Mouse (Mus musculus): Measurements from ENCODE around the gene Clcn2. TPM values are rescaled to one million over a fixed set of nuclear protein-coding genes. Genes with fewer than 3 reads are reported as not detected.

The Clcn2 gene
- polyA plus RNA-seq, 1 experiment from 2014 or later: 4.3 TPM

GRCm38 (mm10) chr16:20722736-20723135, 5.2 kb upstream of the Clcn2 start:
- WGBS: 52% methylated on average over 4 of the region's 4 CpGs
- Histone ChIP-seq H3K9ac (no peak overlapping the region), H3K4me2 (no peak overlapping the region), H3K4me1 (peaks cover 7% of the 10 kb centered on the region), H3K27me3 (replicated peaks) (peaks cover 12% of the 10 kb centered on the region; the same call in 1 of the 2 replicates), H3K27ac (replicated peaks) (no peak overlapping the region), H3K9me3 (no peaks in the 10 kb centered on the region), H3K36me3 (peaks cover 32% of the 10 kb centered on the region), H3K4me3 (no peak overlapping the region)
- ATAC-seq (ENCODE audit: extremely low read depth, insufficient number of reproducible peaks, low FRiP score, low TSS enrichment): no peak

- ATAC-seq (ENCODE audit: extremely low read depth, insufficient number of reproducible peaks, low FRiP score, low TSS enrichment): no peak
- 78% methylated on average over 10 of the region's 10 CpGs for WGBS
- H3K9ac ChIP-seq: no peak overlapping the region
These were observed 4.3 kb upstream of the Clcn2 start for GRCm38 (mm10) chr16:20721808-20722207.

GRCm38 (mm10) chr16:20717978-20718670, 578 bp upstream of the Clcn2 start:
- 2% methylated on average over 18 of the region's 18 CpGs for WGBS
- H3K4me3 ChIP-seq: peak overlapping the region; percentile 67
- peak overlapping the region; percentile 97 for H3K4me2 ChIP-seq
- H3K9me3 ChIP-seq: no peaks in the 10 kb centered on the region
- H3K27ac ChIP-seq (replicated peaks): peak overlapping the region; percentile 97
- peak overlapping the region; percentile 87 for H3K9ac ChIP-seq
- peaks cover 32% of the 10 kb centered on the region for H3K36me3 ChIP-seq
- ATAC-seq (ENCODE audit: extremely low read depth, insufficient number of reproducible peaks, low FRiP score, low TSS enrichment): peak; percentile 2
- H3K27me3 ChIP-seq (replicated peaks): no peaks in the 10 kb centered on the region
- H3K4me1 ChIP-seq: peaks cover 38% of the 10 kb centered on the region

More at GRCm38 (mm10) chr16:20721808-20722207, 4.3 kb upstream of the Clcn2 start:
- Histone ChIP-seq H3K4me2 (no peak overlapping the region), H3K4me3 (no peak overlapping the region), H3K9me3 (no peaks in the 10 kb centered on the region), H3K4me1 (peaks cover 12% of the 10 kb centered on the region), H3K27me3 (replicated peaks) (peaks cover 5% of the 10 kb centered on the region; the same call in 1 of the 2 replicates), H3K36me3 (peaks cover 32% of the 10 kb centered on the region), H3K27ac (replicated peaks) (no peak overlapping the region)

GRCm38 (mm10) chr16:20716841-20717180, 735 bp downstream of the Clcn2 start:
- Histone ChIP-seq H3K9me3 (no peaks in the 10 kb centered on the region), H3K36me3 (peaks cover 32% of the 10 kb centered on the region), H3K4me2 (peak overlapping the region; percentile 97), H3K4me3 (peak overlapping the region; percentile 67), H3K27ac (replicated peaks) (peak overlapping the region; percentile 97), H3K4me1 (peaks cover 38% of the 10 kb centered on the region), H3K9ac (peak overlapping the region; percentile 87), H3K27me3 (replicated peaks) (no peaks in the 10 kb centered on the region)
- ATAC-seq (ENCODE audit: extremely low read depth, insufficient number of reproducible peaks, low FRiP score, low TSS enrichment): no peak
- 2% methylated on average over 8 of the region's 8 CpGs for WGBS

GRCm38 (mm10) chr16:20715976-20716840, 1.3 kb downstream of the Clcn2 start:
- H3K4me1 ChIP-seq: peaks cover 38% of the 10 kb centered on the region

GRCm38 (mm10) chr16:20715566-20715965, 2.0 kb downstream of the Clcn2 start:
- Histone ChIP-seq H3K4me3 (peak overlapping the region; percentile 67), H3K27ac (replicated peaks) (peak overlapping the region; percentile 97), H3K9me3 (no peaks in the 10 kb centered on the region), H3K36me3 (peaks cover 31% of the 10 kb centered on the region), H3K4me2 (peak overlapping the region; percentile 97), H3K27me3 (replicated peaks) (no peaks in the 10 kb centered on the region), H3K4me1 (peaks cover 38% of the 10 kb centered on the region), H3K9ac (peak overlapping the region; percentile 87)
- WGBS: 1% methylated on average over 12 of the region's 12 CpGs
- no peak for ATAC-seq (ENCODE audit: extremely low read depth, insufficient number of reproducible peaks, low FRiP score, low TSS enrichment)

More at GRCm38 (mm10) chr16:20715976-20716840, 1.3 kb downstream of the Clcn2 start:
- H3K27ac ChIP-seq (replicated peaks): peak overlapping the region; percentile 97
- under 1% methylated on average over 62 of the region's 68 CpGs for WGBS
- H3K4me2 ChIP-seq: peak overlapping the region; percentile 97
- H3K9me3 ChIP-seq: no peaks in the 10 kb centered on the region
- peak overlapping the region; percentile 87 for H3K9ac ChIP-seq
- no peaks in the 10 kb centered on the region for H3K27me3 ChIP-seq (replicated peaks)
- peak; percentile 75 for ATAC-seq (ENCODE audit: extremely low read depth, insufficient number of reproducible peaks, low FRiP score, low TSS enrichment)
- peaks cover 31% of the 10 kb centered on the region for H3K36me3 ChIP-seq
- peak overlapping the region; percentile 67 for H3K4me3 ChIP-seq

- no peak overlapping the region; the same call in 1 of the 2 replicates for H3K27ac ChIP-seq (replicated peaks)
- peak overlapping the region; percentile 67 for H3K4me3 ChIP-seq
- peak overlapping the region; percentile 87 for H3K9ac ChIP-seq
- WGBS: 69% methylated on average over 2 of the region's 2 CpGs
- H3K36me3 ChIP-seq: peaks cover 31% of the 10 kb centered on the region
- no peak for ATAC-seq (ENCODE audit: extremely low read depth, insufficient number of reproducible peaks, low FRiP score, low TSS enrichment)
- H3K27me3 ChIP-seq (replicated peaks): no peaks in the 10 kb centered on the region
- no peaks in the 10 kb centered on the region for H3K9me3 ChIP-seq
- peak overlapping the region; percentile 97 for H3K4me2 ChIP-seq
- H3K4me1 ChIP-seq: peaks cover 38% of the 10 kb centered on the region
These were observed 2.4 kb downstream of the Clcn2 start for GRCm38 (mm10) chr16:20715161-20715560.

GRCm38 (mm10) chr16:20714307-20715080, 3.1 kb downstream of the Clcn2 start:
- peaks cover 26% of the 10 kb centered on the region for H3K36me3 ChIP-seq
- 49% methylated on average over 11 of the region's 11 CpGs for WGBS
- H3K27ac ChIP-seq (replicated peaks): no peak overlapping the region
- ATAC-seq (ENCODE audit: extremely low read depth, insufficient number of reproducible peaks, low FRiP score, low TSS enrichment): no peak
- H3K9ac ChIP-seq: peak overlapping the region; percentile 87
- H3K4me2 ChIP-seq: peak overlapping the region; percentile 97
- no peaks in the 10 kb centered on the region for H3K9me3 ChIP-seq
- H3K4me1 ChIP-seq: peaks cover 38% of the 10 kb centered on the region
- no peaks in the 10 kb centered on the region for H3K27me3 ChIP-seq (replicated peaks)
- peak overlapping the region; percentile 67; the same call in 1 of the 2 replicates for H3K4me3 ChIP-seq

GRCm38 (mm10) chr16:20712889-20713288, 4.7 kb downstream of the Clcn2 start:
- Histone ChIP-seq H3K4me1 (peaks cover 31% of the 10 kb centered on the region), H3K4me2 (no peak overlapping the region), H3K27ac (replicated peaks) (no peak overlapping the region), H3K9ac (no peak overlapping the region), H3K4me3 (no peak overlapping the region), H3K9me3 (no peaks in the 10 kb centered on the region), H3K36me3 (peaks cover 36% of the 10 kb centered on the region), H3K27me3 (replicated peaks) (no peaks in the 10 kb centered on the region)
- no peak for ATAC-seq (ENCODE audit: extremely low read depth, insufficient number of reproducible peaks, low FRiP score, low TSS enrichment)
- WGBS: 45% methylated on average over 7 of the region's 7 CpGs

GRCm38 (mm10) chr16:20712190-20712589, 5.4 kb downstream of the Clcn2 start:
- 77% methylated on average over 9 of the region's 9 CpGs for WGBS
- no peaks in the 10 kb centered on the region for H3K9me3 ChIP-seq

GRCm38 (mm10) chr16:20710810-20711209, 6.7 kb downstream of the Clcn2 start:
- Histone ChIP-seq H3K9me3 (no peaks in the 10 kb centered on the region), H3K4me2 (no peak overlapping the region), H3K27ac (replicated peaks) (no peak overlapping the region), H3K4me1 (peaks cover 22% of the 10 kb centered on the region), H3K36me3 (peaks cover 55% of the 10 kb centered on the region), H3K27me3 (replicated peaks) (no peaks in the 10 kb centered on the region), H3K4me3 (no peak overlapping the region), H3K9ac (no peak overlapping the region)
- 78% methylated on average over 4 of the region's 4 CpGs for WGBS
- ATAC-seq (ENCODE audit: extremely low read depth, insufficient number of reproducible peaks, low FRiP score, low TSS enrichment): no peak

More at GRCm38 (mm10) chr16:20712190-20712589, 5.4 kb downstream of the Clcn2 start:
- no peaks in the 10 kb centered on the region for H3K27me3 ChIP-seq (replicated peaks)
- no peak overlapping the region for H3K9ac ChIP-seq
- H3K4me3 ChIP-seq: no peak overlapping the region
- no peak overlapping the region for H3K4me2 ChIP-seq
- no peak for ATAC-seq (ENCODE audit: extremely low read depth, insufficient number of reproducible peaks, low FRiP score, low TSS enrichment)
- peaks cover 43% of the 10 kb centered on the region for H3K36me3 ChIP-seq
- H3K27ac ChIP-seq (replicated peaks): no peak overlapping the region
- H3K4me1 ChIP-seq: peaks cover 30% of the 10 kb centered on the region

All from heart, embryonic 13.5 days (tissue).